Comparison of ENCODE assay signal across 13 mouse cellular contexts in genomic region chr8:111119481-111119880, GRCm38 (mm10). TPM values are rescaled to one million over a fixed set of nuclear protein-coding genes. Genes with fewer than 3 reads are reported as not detected.
"Had no signal": no experiment of that assay in that cellular context is flagged by ENCODE, and none has a peak within 500 bp of the region (broad histone marks: within the 10 kb centered on the region; RNA-seq: fewer than 3 reads in every experiment).

No protein-coding gene starts in this region.

- H3K9ac ChIP-seq: intestine, embryonic 15.5 days; limb, embryonic 12.5 days; liver, embryonic 13.5 days; liver, postnatal 0 days; lung, embryonic 15.5 days; midbrain, embryonic 13.5 days; neural tube, embryonic 15.5 days had no signal

- H3K27me3 ChIP-seq: intestine, embryonic 15.5 days; limb, embryonic 12.5 days; liver, embryonic 13.5 days; lung, embryonic 15.5 days; midbrain, embryonic 13.5 days; neural tube, embryonic 15.5 days had no signal

- ATAC-seq: intestine, embryonic 15.5 days; liver, postnatal 0 days; midbrain, embryonic 13.5 days had no signal

- H3K27ac ChIP-seq: intestine, embryonic 15.5 days; limb, embryonic 12.5 days; liver, embryonic 13.5 days; lung, embryonic 15.5 days; midbrain, embryonic 13.5 days; neural tube, embryonic 15.5 days; stomach, postnatal 0 days had no signal

- DNase-seq: kidney, adult 18-20 months; kidney, postnatal 25 days; liver; liver, embryonic 13.5 days; liver, postnatal 0 days had no signal

- H3K4me1 ChIP-seq: intestine, embryonic 15.5 days; limb, embryonic 12.5 days; liver, embryonic 13.5 days; lung, embryonic 15.5 days; midbrain, embryonic 13.5 days; neural tube, embryonic 15.5 days had no signal

- H3K9me3 ChIP-seq: intestine, embryonic 15.5 days; liver, embryonic 13.5 days; lung, embryonic 15.5 days; midbrain, embryonic 13.5 days; neural tube, embryonic 15.5 days had no signal

- H3K4me3 ChIP-seq: intestine, embryonic 15.5 days; limb, embryonic 12.5 days; liver, embryonic 13.5 days; lung, embryonic 15.5 days; midbrain, embryonic 13.5 days; neural tube, embryonic 15.5 days had no signal

- H3K4me2 ChIP-seq: intestine, embryonic 15.5 days; limb, embryonic 12.5 days; liver, embryonic 13.5 days; lung, embryonic 15.5 days; midbrain, embryonic 13.5 days; neural tube, embryonic 15.5 days had no signal

RNA-seq across cellular contexts. Expression of gene Clec18a, which starts 27.3 kb away (rescaled TPM):
- total RNA-seq: megakaryocyte-erythroid progenitor cell, adult 5-6 weeks; midbrain, postnatal 0 days had no signal
- polyA plus RNA-seq: liver, embryonic 13.5 days; liver, postnatal 0 days; stomach, postnatal 0 days had no signal
